Mouse (Mus musculus): ENCODE data around the gene Rgl2. TPM values are rescaled to one million over a fixed set of nuclear protein-coding genes. Genes with fewer than 3 reads are reported as not detected.

Rgl2 gene
- polyA plus RNA-seq (2014; fragmentation: Illumina TruSeq; extraction: RNeasy Lipid Tissue Mini Kit (QIAGEN cat#74804); ENCODE audit: low replicate concordance): 2.2 TPM

DNA sequence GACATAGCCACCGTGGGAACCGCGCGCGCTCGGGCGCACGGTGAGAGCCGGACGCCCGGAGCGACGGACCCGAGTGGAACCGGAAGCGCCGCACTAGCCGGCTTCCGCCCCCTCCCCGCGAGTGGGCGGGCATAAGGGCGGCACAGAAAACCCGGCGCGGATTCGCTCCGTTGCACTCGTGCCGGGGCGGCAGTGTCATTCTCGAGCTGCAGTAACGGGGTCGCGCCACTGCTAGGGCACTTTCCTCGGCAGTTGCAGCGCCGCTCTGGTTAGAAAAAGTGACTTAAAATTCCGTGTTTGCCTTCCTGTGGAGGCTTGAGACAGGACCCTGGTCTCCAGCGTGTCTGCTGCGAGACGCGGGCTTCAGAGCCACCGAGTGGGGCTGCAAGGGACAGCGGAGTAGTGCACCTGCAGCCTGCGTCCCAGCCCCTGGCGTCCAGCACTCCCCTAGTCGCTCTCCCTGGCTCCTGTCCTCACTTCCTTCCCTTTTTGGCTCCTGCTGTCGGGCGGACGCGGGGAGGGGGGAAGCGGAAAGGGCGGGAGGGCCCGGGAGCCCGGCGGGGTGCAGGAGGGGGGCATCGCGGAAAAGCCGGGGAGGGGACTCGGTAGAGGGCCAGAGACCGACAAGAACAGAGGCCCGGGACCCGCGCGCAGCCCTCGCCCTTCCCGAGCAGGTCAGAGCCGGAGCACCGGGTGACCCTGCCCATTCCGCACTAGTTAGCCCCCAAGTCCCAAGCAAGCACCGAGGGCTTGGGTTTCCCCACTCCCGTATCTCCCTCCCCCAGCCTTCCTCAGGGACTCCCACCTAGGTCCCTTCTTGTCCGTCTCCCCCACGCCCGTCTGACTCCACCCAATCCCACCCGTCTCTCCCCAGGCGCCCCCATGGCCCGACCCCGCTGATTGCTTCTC, at the start of gene Rgl2:
Gene Rgl2, plus strand, starts transcription at position 173 of the 909 bp plus-strand sequence.

DNA sequence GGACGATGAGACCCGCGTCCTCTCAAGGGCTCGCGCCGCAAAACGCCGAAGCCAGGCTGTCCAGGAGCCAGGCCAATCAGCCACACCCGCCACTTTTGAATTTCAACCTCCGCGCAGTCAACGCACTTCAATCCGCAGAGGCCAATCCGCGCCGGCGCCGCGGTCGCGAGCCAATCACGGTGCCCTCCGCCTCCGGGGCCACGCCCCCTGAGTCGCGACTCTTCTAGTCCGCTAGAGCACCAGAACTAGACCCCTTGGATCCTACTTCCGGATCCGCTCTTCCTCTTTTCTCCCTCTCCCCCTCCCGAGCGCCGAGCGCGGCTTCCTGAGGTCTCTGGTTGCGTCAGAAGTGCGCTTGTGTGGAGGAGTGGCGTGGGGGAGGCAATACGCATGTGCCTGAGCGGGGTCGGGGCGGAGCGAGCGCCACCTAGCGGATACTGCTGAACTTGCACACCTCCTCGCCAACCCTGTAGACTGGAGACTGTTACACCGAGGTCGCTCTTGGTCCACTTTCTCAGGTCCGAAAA, 38.7 kb upstream of the Rgl2 start, which contains the start of gene Kifc1:
Gene Kifc1, minus strand, starts transcription at position 129 of the 527 bp plus-strand sequence.

DNA sequence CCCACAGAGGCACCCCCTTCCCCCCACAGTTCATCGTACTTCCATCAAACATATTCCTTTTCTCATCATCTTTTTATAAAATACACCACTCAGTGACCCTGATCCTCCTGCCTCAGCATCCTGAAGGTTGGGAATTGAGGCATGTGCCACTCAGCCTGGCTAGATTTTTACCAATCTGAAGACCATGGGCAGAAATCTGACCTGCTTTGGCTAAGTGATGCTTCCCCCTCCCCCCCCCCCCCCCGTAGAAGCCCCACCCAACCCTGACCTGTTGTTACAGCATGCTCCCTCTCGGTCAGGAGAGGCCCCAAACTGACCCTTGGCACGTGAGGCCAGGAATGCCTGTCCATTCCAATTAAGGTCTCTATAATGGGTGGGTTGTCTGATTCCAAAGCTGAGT, 24.5 kb upstream of the Rgl2 start, which contains the start of gene Platr17:
Gene Platr17, plus strand, starts transcription at position 301 of the 400 bp plus-strand sequence.

GRCm38 (mm10) chr17:33909077-33909868, 20.1 kb upstream of the Rgl2 start, which contains the start of gene Daxx:
Gene Daxx (plus strand): TSS chr17:33909414.

DNA sequence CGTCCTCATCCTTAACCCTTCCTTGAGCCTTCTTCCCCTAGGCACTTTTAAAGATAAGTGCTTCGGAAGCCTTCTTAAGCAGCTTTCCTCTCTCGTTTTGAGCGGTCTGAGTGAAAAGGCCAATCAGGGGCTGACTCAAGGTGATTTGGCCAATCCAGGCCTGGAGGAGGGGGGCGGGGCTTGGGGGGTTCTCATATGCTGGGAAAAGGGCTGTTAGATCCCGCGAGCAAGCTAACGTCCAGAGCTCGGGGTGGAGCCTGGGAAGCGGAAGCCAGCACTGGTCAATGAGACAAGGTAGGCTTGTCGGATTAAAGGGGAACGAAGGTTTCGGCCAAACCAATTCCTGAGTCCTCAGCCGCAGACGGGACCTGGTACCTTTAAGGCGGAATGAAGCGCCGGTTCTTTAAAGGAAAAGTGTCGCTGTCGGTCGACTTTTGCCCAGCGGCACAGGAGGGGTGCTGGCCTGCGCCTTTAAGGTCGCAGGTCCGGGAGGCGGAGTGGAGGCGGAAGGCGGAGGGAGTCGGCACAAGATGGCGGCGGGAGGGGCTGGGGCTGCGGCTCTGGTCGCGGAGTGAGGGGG, 13.6 kb upstream of the Rgl2 start, which contains the start of the genes Tapbp and Zbtb22:
Gene Tapbp, plus strand, starts transcription at position 229 of the 580 bp plus-strand sequence.
Gene Zbtb22, plus strand, starts transcription at position 234 of the 580 bp plus-strand sequence.

GRCm38 (mm10) chr17:33940206-33940805, 11.0 kb downstream of the Rgl2 start, which contains the start of the genes Pfdn6 and Wdr46:
Gene Pfdn6 (minus strand): TSS chr17:33940343.
Gene Wdr46 (plus strand): TSS chr17:33940660.

DNA sequence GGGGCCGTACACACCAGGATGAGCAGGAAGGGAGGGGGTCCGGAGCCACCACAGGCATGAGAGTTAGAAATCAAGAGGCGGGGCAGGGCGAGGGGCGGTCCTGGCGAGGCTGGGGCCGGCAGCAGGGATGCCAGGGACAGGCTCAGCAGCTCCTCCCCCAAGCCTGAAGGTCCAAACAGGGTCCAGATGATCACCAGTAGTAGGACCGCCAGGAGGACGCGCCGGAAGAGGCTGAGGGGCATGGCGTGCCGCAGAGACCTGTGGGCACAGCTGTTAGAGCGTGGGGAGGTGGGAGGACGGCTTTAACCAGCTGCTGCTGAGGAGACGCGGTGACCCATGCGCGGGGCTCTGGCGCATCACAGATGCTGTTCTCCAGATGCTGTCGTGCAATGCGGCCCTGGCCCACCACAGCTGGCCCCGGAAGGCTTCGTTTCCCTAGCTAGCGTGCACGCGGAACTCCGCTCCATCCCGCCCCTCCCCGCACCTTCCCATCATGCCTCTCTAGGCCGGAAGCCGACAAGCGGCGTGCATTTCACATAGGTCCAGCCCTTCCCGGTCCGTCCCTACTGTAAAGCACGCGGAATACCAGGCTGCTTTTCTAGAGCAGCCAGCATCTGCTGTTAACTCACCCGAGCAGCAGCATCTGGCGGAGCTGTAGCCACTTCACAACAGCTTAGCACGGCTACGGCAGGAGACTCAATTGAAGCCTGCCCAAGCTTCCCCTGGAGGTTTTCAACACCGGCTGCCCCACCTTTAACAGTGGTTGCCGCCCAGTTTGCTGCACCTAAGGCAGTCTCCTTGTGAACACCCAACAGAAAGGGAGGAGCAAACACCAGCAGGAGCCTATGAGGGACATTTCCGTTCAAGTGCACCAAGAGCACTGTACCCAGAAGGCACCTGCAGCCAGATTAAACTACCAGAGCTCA, 21.9 kb downstream of the Rgl2 start, which contains the start of gene B3galt4:
Gene B3galt4, minus strand, starts transcription at position 468 of the 926 bp plus-strand sequence.

GRCm38 (mm10) chr17:33955555-33956214, 26.3 kb downstream of the Rgl2 start, which contains the start of the genes Vps52 and Rps18:
Gene Vps52 (plus strand): TSS chr17:33955812.
Gene Rps18 (minus strand): TSS chr17:33956001.

Other genes with a start within 250 kb of the Rgl2 start
- gene Hnrnpm, start 242.7 kb upstream of the Rgl2 start, polyA plus RNA-seq (2014; fragmentation: Illumina TruSeq; extraction: RNeasy Lipid Tissue Mini Kit (QIAGEN cat#74804); ENCODE audit: low replicate concordance): 378 TPM
- 10.5 TPM for gene March2, start 210.9 kb upstream of the Rgl2 start, polyA plus RNA-seq (2014; fragmentation: Illumina TruSeq; extraction: RNeasy Lipid Tissue Mini Kit (QIAGEN cat#74804); ENCODE audit: low replicate concordance)
- gene Rab11b, start 169.0 kb upstream of the Rgl2 start, polyA plus RNA-seq (2014; fragmentation: Illumina TruSeq; extraction: RNeasy Lipid Tissue Mini Kit (QIAGEN cat#74804); ENCODE audit: low replicate concordance): 16.2 TPM
- gene Angptl4, start 147.7 kb upstream of the Rgl2 start, polyA plus RNA-seq (2014; fragmentation: Illumina TruSeq; extraction: RNeasy Lipid Tissue Mini Kit (QIAGEN cat#74804); ENCODE audit: low replicate concordance): 0.67 TPM
- 3.9 TPM for gene Kank3, start 119.0 kb upstream of the Rgl2 start, polyA plus RNA-seq (2014; fragmentation: Illumina TruSeq; extraction: RNeasy Lipid Tissue Mini Kit (QIAGEN cat#74804); ENCODE audit: low replicate concordance)
- 30.6 TPM for gene Rps28, start 105.0 kb upstream of the Rgl2 start, polyA plus RNA-seq (2014; fragmentation: Illumina TruSeq; extraction: RNeasy Lipid Tissue Mini Kit (QIAGEN cat#74804); ENCODE audit: low replicate concordance)
- 20.8 TPM for gene Ndufa7, start 105.0 kb upstream of the Rgl2 start, polyA plus RNA-seq (2014; fragmentation: Illumina TruSeq; extraction: RNeasy Lipid Tissue Mini Kit (QIAGEN cat#74804); ENCODE audit: low replicate concordance)
- gene Cd320, start 86.5 kb upstream of the Rgl2 start, polyA plus RNA-seq (2014; fragmentation: Illumina TruSeq; extraction: RNeasy Lipid Tissue Mini Kit (QIAGEN cat#74804); ENCODE audit: low replicate concordance): 0.85 TPM
- gene Gm7029, start 55.7 kb upstream of the Rgl2 start, polyA plus RNA-seq (2014; fragmentation: Illumina TruSeq; extraction: RNeasy Lipid Tissue Mini Kit (QIAGEN cat#74804); ENCODE audit: low replicate concordance): not detected
- 2.4 TPM for gene Kifc1, start 38.9 kb upstream of the Rgl2 start, polyA plus RNA-seq (2014; fragmentation: Illumina TruSeq; extraction: RNeasy Lipid Tissue Mini Kit (QIAGEN cat#74804); ENCODE audit: low replicate concordance)
- not detected for gene Platr17, start 24.4 kb upstream of the Rgl2 start, polyA plus RNA-seq (2014; fragmentation: Illumina TruSeq; extraction: RNeasy Lipid Tissue Mini Kit (QIAGEN cat#74804); ENCODE audit: low replicate concordance)
- gene Daxx, start 20.1 kb upstream of the Rgl2 start, polyA plus RNA-seq (2014; fragmentation: Illumina TruSeq; extraction: RNeasy Lipid Tissue Mini Kit (QIAGEN cat#74804); ENCODE audit: low replicate concordance): 2.6 TPM
- 57.9 TPM for gene Tapbp, start 13.6 kb upstream of the Rgl2 start, polyA plus RNA-seq (2014; fragmentation: Illumina TruSeq; extraction: RNeasy Lipid Tissue Mini Kit (QIAGEN cat#74804); ENCODE audit: low replicate concordance)
- gene Zbtb22, start 13.6 kb upstream of the Rgl2 start, polyA plus RNA-seq (2014; fragmentation: Illumina TruSeq; extraction: RNeasy Lipid Tissue Mini Kit (QIAGEN cat#74804); ENCODE audit: low replicate concordance): 0.78 TPM
- 6.7 TPM for gene Pfdn6, start 10.8 kb downstream of the Rgl2 start, polyA plus RNA-seq (2014; fragmentation: Illumina TruSeq; extraction: RNeasy Lipid Tissue Mini Kit (QIAGEN cat#74804); ENCODE audit: low replicate concordance)
- 0.26 TPM for gene Wdr46, start 11.1 kb downstream of the Rgl2 start, polyA plus RNA-seq (2014; fragmentation: Illumina TruSeq; extraction: RNeasy Lipid Tissue Mini Kit (QIAGEN cat#74804); ENCODE audit: low replicate concordance)
- gene B3galt4, start 21.9 kb downstream of the Rgl2 start, polyA plus RNA-seq (2014; fragmentation: Illumina TruSeq; extraction: RNeasy Lipid Tissue Mini Kit (QIAGEN cat#74804); ENCODE audit: low replicate concordance): not detected
- 2.0 TPM for gene Vps52, start 26.3 kb downstream of the Rgl2 start, polyA plus RNA-seq (2014; fragmentation: Illumina TruSeq; extraction: RNeasy Lipid Tissue Mini Kit (QIAGEN cat#74804); ENCODE audit: low replicate concordance)
- 6.8 TPM for gene Rps18, start 26.5 kb downstream of the Rgl2 start, polyA plus RNA-seq (2014; fragmentation: Illumina TruSeq; extraction: RNeasy Lipid Tissue Mini Kit (QIAGEN cat#74804); ENCODE audit: low replicate concordance)
- 431 TPM for gene H2-K1, start 70.8 kb downstream of the Rgl2 start, polyA plus RNA-seq (2014; fragmentation: Illumina TruSeq; extraction: RNeasy Lipid Tissue Mini Kit (QIAGEN cat#74804); ENCODE audit: low replicate concordance)
- gene Ring1, start 95.1 kb downstream of the Rgl2 start, polyA plus RNA-seq (2014; fragmentation: Illumina TruSeq; extraction: RNeasy Lipid Tissue Mini Kit (QIAGEN cat#74804); ENCODE audit: low replicate concordance): 0.74 TPM
- not detected for gene H2-Ke6, start 98.5 kb downstream of the Rgl2 start, polyA plus RNA-seq (2014; fragmentation: Illumina TruSeq; extraction: RNeasy Lipid Tissue Mini Kit (QIAGEN cat#74804); ENCODE audit: low replicate concordance)
- 0.48 TPM for gene Slc39a7, start 102.1 kb downstream of the Rgl2 start, polyA plus RNA-seq (2014; fragmentation: Illumina TruSeq; extraction: RNeasy Lipid Tissue Mini Kit (QIAGEN cat#74804); ENCODE audit: low replicate concordance)
- gene Rxrb, start 102.3 kb downstream of the Rgl2 start, polyA plus RNA-seq (2014; fragmentation: Illumina TruSeq; extraction: RNeasy Lipid Tissue Mini Kit (QIAGEN cat#74804); ENCODE audit: low replicate concordance): 0.22 TPM
- gene Col11a2, start 109.9 kb downstream of the Rgl2 start, polyA plus RNA-seq (2014; fragmentation: Illumina TruSeq; extraction: RNeasy Lipid Tissue Mini Kit (QIAGEN cat#74804); ENCODE audit: low replicate concordance): not detected
- not detected for gene H2-Oa, start 162.8 kb downstream of the Rgl2 start, polyA plus RNA-seq (2014; fragmentation: Illumina TruSeq; extraction: RNeasy Lipid Tissue Mini Kit (QIAGEN cat#74804); ENCODE audit: low replicate concordance)
- 1.6 TPM for gene H2-DMa, start 190.0 kb downstream of the Rgl2 start, polyA plus RNA-seq (2014; fragmentation: Illumina TruSeq; extraction: RNeasy Lipid Tissue Mini Kit (QIAGEN cat#74804); ENCODE audit: low replicate concordance)
- gene Brd2, start 193.1 kb downstream of the Rgl2 start, polyA plus RNA-seq (2014; fragmentation: Illumina TruSeq; extraction: RNeasy Lipid Tissue Mini Kit (QIAGEN cat#74804); ENCODE audit: low replicate concordance): 197 TPM
- 1.5 TPM for gene H2-DMb2, start 213.8 kb downstream of the Rgl2 start, polyA plus RNA-seq (2014; fragmentation: Illumina TruSeq; extraction: RNeasy Lipid Tissue Mini Kit (QIAGEN cat#74804); ENCODE audit: low replicate concordance)
- gene H2-DMb1, start 223.5 kb downstream of the Rgl2 start, polyA plus RNA-seq (2014; fragmentation: Illumina TruSeq; extraction: RNeasy Lipid Tissue Mini Kit (QIAGEN cat#74804); ENCODE audit: low replicate concordance): 12.1 TPM

Measured in small intestine, adult 10 weeks (tissue).